Mouse (Mus musculus) limb, embryonic 12.5 days (tissue): ENCODE results near the gene Atp8b5. TPM values are rescaled to one million over a fixed set of nuclear protein-coding genes. Genes with fewer than 3 reads are reported as not detected.

Experiments
- ATAC-seq: fragments of 200-750 bp; cut with Nextera tagmentation; 2 replicates; pipeline ENCODE4 v1.8.0; 2017; ENCODE audit warnings: low read depth, moderate TSS enrichment; ENCODE audit not compliant: insufficient number of reproducible peaks, insufficient read depth, low FRiP score, low TSS enrichment
- H3K27ac ChIP-seq: fragments of 300-500 bp; sonication (generic); 2 replicates; pipeline ENCODE4 v1.5.1; 2016; ENCODE audit warnings: mild to moderate bottlenecking, moderate library complexity
- H3K27me3 ChIP-seq: fragments of 300-500 bp; sonication (generic); 2 replicates; pipeline ENCODE4 v1.6.1; 2016; ENCODE audit warnings: mild to moderate bottlenecking, moderate library complexity
- H3K36me3 ChIP-seq: fragments of 300-500 bp; sonication (generic); 2 replicates; pipeline ENCODE4 v1.6.1; 2016; ENCODE audit warnings: mild to moderate bottlenecking, moderate library complexity
- H3K4me1 ChIP-seq: fragments of 300-500 bp; sonication (generic); replicated peaks from 2 replicates; pipeline ENCODE4 v1.6.1; 2016
- H3K4me2 ChIP-seq: fragments of 300-500 bp; sonication (generic); 2 replicates; pipeline ENCODE4 v1.6.1; 2016; ENCODE audit warnings: mild to moderate bottlenecking, moderate library complexity
- H3K4me3 ChIP-seq: fragments of 300-500 bp; sonication (generic); replicated peaks from 2 replicates; pipeline ENCODE4 v1.5.1; 2016; ENCODE audit warnings: mild to moderate bottlenecking
- H3K9ac ChIP-seq: fragments of 300-500 bp; sonication (generic); replicated peaks from 2 replicates; pipeline ENCODE4 v1.6.1; 2016; ENCODE audit warnings: mild to moderate bottlenecking, moderate library complexity
- H3K9me3 ChIP-seq: fragments of 300-500 bp; sonication (generic); 2 replicates; pipeline ENCODE4 v1.6.1; 2016; ENCODE audit warnings: mild to moderate bottlenecking, moderate library complexity
- WGBS: fragments of 180-500 bp; shearing (Covaris S2); methylation state at CpG from one replicate; pipeline ENCODE4 v1.1.7; 2016; 5-methylcytosine and 5-hydroxymethylcytosine counted together
- polyA plus RNA-seq: library from polyadenylated mRNA; unstranded; fragments of >200 nt; fragmentation: Nextera tagmentation; extraction: Ambion mirVana; gene quantifications from 2 replicates; pipeline ENCODE4 v1.2.1, GENCODE M21; 2016

The Atp8b5 gene
- polyA plus RNA-seq, 1 experiment from 2014 or later, result 0.60 TPM

GRCm38 (mm10) chr4:43322336-43322735, 55.4 kb downstream of the Atp8b5 start:
- WGBS, result 88% methylated on average over 14 of the region's 14 CpGs
- Histone ChIP-seq H3K27me3 (no peaks in the 10 kb centered on the region), H3K4me1 (no peaks in the 10 kb centered on the region), H3K36me3 (no peaks in the 10 kb centered on the region), H3K9ac (no peak overlapping the region), H3K4me2 (no peak overlapping the region), H3K4me3 (no peak overlapping the region), H3K9me3 (no peaks in the 10 kb centered on the region), H3K27ac (no peak overlapping the region)
- ATAC-seq, result no peak

GRCm38 (mm10) chr4:43327118-43327517, 60.2 kb downstream of the Atp8b5 start:
- ATAC-seq, result no peak
- Histone ChIP-seq H3K27me3 (no peaks in the 10 kb centered on the region), H3K4me3 (no peak overlapping the region), H3K4me1 (no peaks in the 10 kb centered on the region), H3K36me3 (no peaks in the 10 kb centered on the region), H3K4me2 (no peak overlapping the region), H3K27ac (no peak overlapping the region), H3K9me3 (no peaks in the 10 kb centered on the region), H3K9ac (no peak overlapping the region)
- WGBS, result 98% methylated on average over 2 of the region's 2 CpGs

- H3K4me1 ChIP-seq, result no peaks in the 10 kb centered on the region
- no peaks in the 10 kb centered on the region for H3K27me3 ChIP-seq
- ATAC-seq, result no peak
- H3K27ac ChIP-seq, result no peak overlapping the region
- H3K36me3 ChIP-seq, result no peaks in the 10 kb centered on the region
- H3K9ac ChIP-seq, result no peak overlapping the region
- peaks cover 11% of the 10 kb centered on the region for H3K9me3 ChIP-seq
- 68% methylated on average over 2 of the region's 2 CpGs for WGBS
- no peak overlapping the region for H3K4me3 ChIP-seq
- H3K4me2 ChIP-seq, result no peak overlapping the region
Measured at GRCm38 (mm10) chr4:43334771-43335170, 67.8 kb downstream of the Atp8b5 start.

- Histone ChIP-seq H3K27ac (no peak overlapping the region), H3K36me3 (no peaks in the 10 kb centered on the region), H3K4me1 (no peaks in the 10 kb centered on the region), H3K4me3 (no peak overlapping the region), H3K27me3 (no peaks in the 10 kb centered on the region), H3K4me2 (no peak overlapping the region), H3K9me3 (peaks cover 11% of the 10 kb centered on the region), H3K9ac (no peak overlapping the region)
- no peak for ATAC-seq
Measured at GRCm38 (mm10) chr4:43336176-43336575, 69.2 kb downstream of the Atp8b5 start.

- Histone ChIP-seq H3K4me3 (no peak overlapping the region), H3K36me3 (no peaks in the 10 kb centered on the region), H3K9ac (no peak overlapping the region), H3K9me3 (peaks cover 11% of the 10 kb centered on the region), H3K27ac (no peak overlapping the region), H3K27me3 (peaks cover 4% of the 10 kb centered on the region), H3K4me2 (no peak overlapping the region), H3K4me1 (no peaks in the 10 kb centered on the region)
- no peak for ATAC-seq
- 58% methylated on average over 4 of the region's 4 CpGs for WGBS
Measured at GRCm38 (mm10) chr4:43340096-43340804, 73.3 kb downstream of the Atp8b5 start.

- Histone ChIP-seq H3K9ac (no peak overlapping the region), H3K4me1 (no peaks in the 10 kb centered on the region), H3K9me3 (peaks cover 5% of the 10 kb centered on the region), H3K4me2 (no peak overlapping the region), H3K27me3 (peaks cover 4% of the 10 kb centered on the region), H3K4me3 (no peak overlapping the region), H3K36me3 (no peaks in the 10 kb centered on the region), H3K27ac (no peak overlapping the region)
- 84% methylated on average over 7 of the region's 7 CpGs for WGBS
- no peak for ATAC-seq
Measured at GRCm38 (mm10) chr4:43341276-43341891, 74.4 kb downstream of the Atp8b5 start.

GRCm38 (mm10) chr4:43342443-43342842, 75.5 kb downstream of the Atp8b5 start:
- H3K27me3 ChIP-seq, result peaks cover 6% of the 10 kb centered on the region
- ATAC-seq, result no peak
- H3K4me2 ChIP-seq, result no peak overlapping the region
- H3K36me3 ChIP-seq, result no peaks in the 10 kb centered on the region
- 92% methylated on average over 10 of the region's 10 CpGs for WGBS
- no peaks in the 10 kb centered on the region for H3K4me1 ChIP-seq
- no peak overlapping the region for H3K9ac ChIP-seq
- no peak overlapping the region for H3K27ac ChIP-seq
- H3K9me3 ChIP-seq, result no peaks in the 10 kb centered on the region
- H3K4me3 ChIP-seq, result no peak overlapping the region

GRCm38 (mm10) chr4:43344932-43345331, 78.0 kb downstream of the Atp8b5 start:
- H3K36me3 ChIP-seq, result no peaks in the 10 kb centered on the region
- no peak overlapping the region for H3K9ac ChIP-seq
- no peaks in the 10 kb centered on the region for H3K9me3 ChIP-seq
- peaks cover 6% of the 10 kb centered on the region for H3K27me3 ChIP-seq
- H3K27ac ChIP-seq, result no peak overlapping the region
- no peaks in the 10 kb centered on the region for H3K4me1 ChIP-seq
- H3K4me3 ChIP-seq, result no peak overlapping the region
- ATAC-seq, result no peak
- no peak overlapping the region for H3K4me2 ChIP-seq
- 78% methylated on average over 2 of the region's 2 CpGs for WGBS

GRCm38 (mm10) chr4:43349206-43349605, 82.2 kb downstream of the Atp8b5 start:
- Histone ChIP-seq H3K9me3 (0 out of 2 replicates have a peak, but pooled peaks cover 6% of the 10 kb centered on the region), H3K4me3 (no peak overlapping the region), H3K27me3 (0 out of 2 replicates have a peak, but pooled peaks cover 3% of the 10 kb centered on the region), H3K36me3 (no peaks in the 10 kb centered on the region), H3K27ac (no peak overlapping the region), H3K4me1 (no peaks in the 10 kb centered on the region), H3K4me2 (no peak overlapping the region), H3K9ac (no peak overlapping the region)
- WGBS, result 93% methylated on average over 5 of the region's 5 CpGs
- ATAC-seq, result no peak

GRCm38 (mm10) chr4:43350038-43350560, 83.1 kb downstream of the Atp8b5 start:
- no peak for ATAC-seq
- 0 out of 2 replicates have a peak, but pooled peaks cover 6% of the 10 kb centered on the region for H3K9me3 ChIP-seq
- H3K4me1 ChIP-seq, result no peaks in the 10 kb centered on the region
- WGBS, result 81% methylated on average over 6 of the region's 6 CpGs
- H3K27ac ChIP-seq, result no peak overlapping the region
- H3K27me3 ChIP-seq, result 0 out of 2 replicates have a peak, but pooled peaks cover 3% of the 10 kb centered on the region
- H3K4me2 ChIP-seq, result no peak overlapping the region
- no peaks in the 10 kb centered on the region for H3K36me3 ChIP-seq
- H3K4me3 ChIP-seq, result no peak overlapping the region
- no peak overlapping the region for H3K9ac ChIP-seq

GRCm38 (mm10) chr4:43353662-43354061, 86.7 kb downstream of the Atp8b5 start:
- Histone ChIP-seq H3K4me3 (no peak overlapping the region), H3K9ac (no peak overlapping the region), H3K9me3 (0 out of 2 replicates have a peak, but pooled peaks cover 6% of the 10 kb centered on the region), H3K36me3 (no peaks in the 10 kb centered on the region), H3K4me2 (no peak overlapping the region), H3K4me1 (no peaks in the 10 kb centered on the region), H3K27me3 (no peaks in the 10 kb centered on the region), H3K27ac (no peak overlapping the region)
- ATAC-seq, result no peak
- WGBS, result 81% methylated on average over 6 of the region's 6 CpGs
